Mouse (Mus musculus) kidney, postnatal 25 days (tissue): ENCODE measurements around the gene Wnt2b.

Experiments
- DNase-seq, 2 experiments: peaks; one replicate each; pipeline ENCODE4 v3.0.0; 2021; ENCODE audit warnings: mixed read lengths in 2 of 2

The Wnt2b gene

DNA sequence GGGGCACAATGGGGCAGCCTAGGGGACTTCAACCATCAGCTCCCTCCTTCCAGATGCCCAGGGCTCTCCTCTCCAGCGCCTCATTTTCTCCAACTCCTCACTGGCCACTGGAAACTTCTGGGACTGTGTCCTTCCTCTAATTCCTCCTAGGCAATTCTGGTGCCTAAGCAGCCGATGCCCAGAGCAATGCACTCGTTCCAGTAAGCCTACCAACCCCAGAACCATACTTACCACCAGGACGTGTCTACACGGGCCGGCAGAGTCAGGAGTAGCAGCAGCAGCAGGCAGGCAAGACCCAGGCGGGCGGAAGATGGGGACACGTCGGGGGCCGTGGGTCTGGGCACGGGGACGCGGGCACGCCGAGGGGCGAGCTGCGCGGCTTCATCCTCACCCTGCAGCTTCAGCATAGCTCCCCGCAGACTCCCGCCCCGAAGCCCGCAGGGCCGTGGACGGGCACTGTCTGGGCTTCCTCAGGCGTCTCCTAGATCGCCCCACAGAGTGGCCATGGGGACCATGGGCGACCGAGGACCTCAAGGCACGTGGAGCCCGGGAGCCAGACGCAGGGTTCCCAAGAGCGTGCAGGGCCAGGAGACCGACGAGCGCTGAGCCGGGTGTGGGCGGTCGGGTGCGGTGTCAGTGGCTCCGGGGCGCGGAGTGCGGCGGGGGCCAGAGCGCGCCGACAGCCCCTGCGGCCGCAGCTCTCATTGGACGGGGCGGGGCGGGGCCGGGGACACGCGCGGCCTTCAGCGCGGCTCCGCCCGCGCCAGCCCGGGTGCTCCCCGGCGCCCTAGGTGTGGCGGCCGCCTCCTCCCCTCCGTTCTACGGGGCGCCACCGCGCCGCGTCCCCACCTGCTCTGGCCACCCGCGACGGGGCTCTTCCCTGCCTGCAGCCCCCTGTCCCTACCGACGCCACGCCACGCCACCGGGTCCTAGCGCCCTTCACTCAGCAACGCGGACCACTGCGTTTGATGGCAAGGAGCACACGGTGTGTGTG lies at the start of gene Wnt2b:
TSS of gene Wnt2b (minus strand) at position 856 of the 994 bp plus-strand sequence.
- peak; percentile 16 to 53 for DNase-seq

DNA sequence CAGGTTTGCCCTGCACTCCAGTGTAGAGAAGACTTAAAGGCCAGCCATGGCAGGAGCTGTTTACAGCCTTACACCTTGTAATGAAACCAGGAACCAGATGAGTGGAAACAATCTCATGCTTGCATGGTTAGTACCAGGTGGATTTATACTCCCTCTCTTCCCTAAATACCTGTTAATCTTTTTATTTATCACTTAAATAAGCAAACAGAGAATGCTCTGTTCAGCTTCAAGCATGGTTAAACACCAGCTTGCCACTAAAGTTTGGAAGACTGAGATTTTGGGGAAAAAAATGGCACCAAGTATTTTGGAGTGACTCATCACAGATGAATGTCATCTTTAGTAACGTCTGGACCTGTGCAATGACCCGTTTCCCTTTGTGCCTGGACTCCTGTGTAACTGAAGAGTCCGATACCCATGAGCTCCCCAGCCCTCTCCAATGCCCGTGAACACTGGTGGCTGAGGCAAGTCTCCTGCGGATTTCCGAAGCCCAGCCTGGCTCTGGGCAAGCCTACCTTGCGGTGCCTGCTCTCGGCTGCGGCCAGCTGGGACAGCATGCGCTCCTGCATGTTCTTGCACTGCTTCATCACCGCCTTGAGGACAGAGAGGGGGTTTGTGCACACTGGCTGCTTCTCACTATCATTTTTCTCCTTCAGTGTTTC lies 49.1 kb upstream of the Wnt2b start:
- no peak for DNase-seq

DNA sequence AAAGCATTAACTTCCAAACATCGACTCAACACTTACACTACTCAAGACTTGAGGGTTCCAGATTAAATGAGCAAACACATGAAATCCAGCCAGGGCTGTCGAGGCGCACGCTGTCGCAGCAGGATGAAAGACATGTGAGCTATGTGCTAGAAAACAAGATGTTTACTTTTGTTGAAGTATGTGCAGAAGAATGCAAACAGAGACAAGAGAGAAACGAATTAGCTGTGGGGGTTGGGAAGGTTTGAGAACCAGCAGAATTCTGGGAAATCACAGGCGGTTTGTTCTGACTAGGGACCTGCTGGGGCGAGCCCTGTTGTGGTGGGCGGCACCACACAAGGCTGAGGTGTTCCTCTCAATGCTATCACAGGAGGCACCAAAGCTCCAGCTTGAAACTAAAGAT lies 46.3 kb upstream of the Wnt2b start:
- DNase-seq: no peak

DNA sequence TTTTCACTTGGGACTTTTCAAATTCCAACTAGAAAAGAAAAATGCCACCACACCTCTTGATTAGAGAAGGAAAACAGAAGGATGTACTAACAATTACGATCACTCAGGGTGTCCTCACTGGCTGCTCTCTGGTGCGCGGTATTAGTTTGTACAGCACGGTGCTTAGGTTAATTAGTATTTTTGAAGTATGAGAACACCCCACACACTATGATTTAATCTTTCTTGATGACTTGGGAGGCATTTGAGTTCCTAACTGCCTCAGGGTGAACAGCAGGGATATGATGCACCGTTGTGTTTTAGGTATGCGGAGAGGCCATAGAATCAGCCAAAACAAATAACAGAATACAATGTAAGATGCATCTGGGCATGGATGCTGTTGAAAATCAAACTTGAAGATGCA lies 44.4 kb upstream of the Wnt2b start:
- DNase-seq: no peak

DNA sequence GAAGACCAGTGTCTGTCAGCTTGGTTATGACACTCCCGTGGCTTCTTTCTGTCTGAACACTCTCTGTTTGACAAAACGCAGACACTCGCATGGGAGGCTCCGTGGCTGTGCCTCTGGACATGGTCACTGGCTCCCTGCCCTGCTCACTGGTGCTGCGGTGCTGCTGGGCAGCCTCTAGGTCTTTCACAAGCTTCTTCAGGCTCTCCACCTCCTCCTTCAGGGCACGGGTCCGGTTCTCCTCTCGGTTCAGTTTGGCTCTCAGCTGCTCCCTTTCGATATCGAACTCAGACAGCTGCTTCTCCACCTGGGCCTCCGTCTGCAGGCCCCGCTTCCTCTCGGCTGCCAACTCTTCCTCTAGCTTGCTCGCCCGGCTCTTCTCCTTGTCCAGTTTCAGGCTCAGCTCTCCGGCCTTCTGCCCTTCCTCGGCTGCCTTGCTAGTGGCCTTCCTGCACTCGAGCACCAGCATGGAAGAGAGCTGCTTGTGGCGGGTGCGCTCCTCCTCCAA lies 43.9 kb upstream of the Wnt2b start:
- DNase-seq: no peak

- no peak for DNase-seq
Measured at GRCm38 (mm10) chr3:105005011-105005410, 43.3 kb upstream of the Wnt2b start.

GRCm38 (mm10) chr3:105003960-105004463 lies 42.3 kb upstream of the Wnt2b start:
- no peak for DNase-seq

DNA sequence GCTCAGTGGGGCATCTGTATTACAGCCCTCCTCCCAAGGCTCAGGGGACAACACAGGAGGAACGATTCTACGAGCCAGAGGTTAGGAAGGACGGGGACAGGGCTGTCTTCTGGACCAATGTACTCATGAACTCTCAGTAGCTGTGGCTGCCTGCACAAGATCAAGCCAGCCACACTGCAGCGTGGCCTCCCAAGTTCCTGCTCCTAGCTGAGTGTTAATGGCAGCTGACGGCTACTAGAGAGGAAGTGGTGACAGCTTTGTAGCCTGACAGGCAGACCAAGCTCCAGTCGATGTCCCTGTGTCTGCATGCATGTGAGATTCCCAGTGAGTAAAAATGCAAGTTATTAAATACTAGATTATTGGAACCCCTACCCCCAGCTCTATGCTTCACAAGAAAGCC lies 39.7 kb upstream of the Wnt2b start:
- DNase-seq: no peak

DNA sequence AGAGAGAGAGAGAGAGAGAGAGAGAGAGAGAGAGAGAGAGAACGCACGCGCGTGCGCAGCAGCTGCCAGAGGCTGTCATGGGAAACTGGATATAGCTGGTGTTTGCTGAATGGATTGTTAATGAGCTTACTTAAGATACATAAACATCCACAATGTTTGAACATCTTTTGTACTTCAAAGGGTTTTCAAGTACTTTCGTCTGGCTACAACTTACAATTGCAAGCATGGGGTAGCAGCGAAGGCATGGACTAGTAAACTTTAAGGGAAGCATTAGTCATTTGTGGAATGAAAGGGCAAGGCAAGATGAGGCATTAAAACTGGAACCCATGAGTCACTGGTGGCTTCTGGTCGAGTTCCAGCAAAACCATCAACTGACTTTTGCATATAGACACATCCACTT lies 38.8 kb upstream of the Wnt2b start:
- DNase-seq: no peak

DNA sequence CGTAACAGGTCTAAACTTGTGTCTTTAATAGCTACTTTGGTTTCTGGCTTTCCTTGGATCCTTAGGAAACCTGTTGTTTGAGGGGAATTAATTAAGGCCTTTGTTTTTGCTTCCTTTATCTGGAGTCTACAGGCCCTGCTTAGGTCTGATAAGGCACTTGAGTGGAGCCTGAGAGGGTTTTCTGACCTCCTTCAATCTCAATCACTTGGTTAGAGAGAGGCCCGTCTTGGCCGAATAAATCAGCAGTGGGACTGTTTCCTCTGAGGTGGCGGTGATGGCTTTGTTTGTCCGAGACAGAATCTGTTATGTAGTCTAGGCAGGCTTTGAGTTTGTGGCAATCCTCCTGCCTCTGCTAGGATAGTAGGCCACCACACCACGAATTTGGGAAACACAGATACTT lies 35.8 kb upstream of the Wnt2b start:
- DNase-seq: no peak

DNA sequence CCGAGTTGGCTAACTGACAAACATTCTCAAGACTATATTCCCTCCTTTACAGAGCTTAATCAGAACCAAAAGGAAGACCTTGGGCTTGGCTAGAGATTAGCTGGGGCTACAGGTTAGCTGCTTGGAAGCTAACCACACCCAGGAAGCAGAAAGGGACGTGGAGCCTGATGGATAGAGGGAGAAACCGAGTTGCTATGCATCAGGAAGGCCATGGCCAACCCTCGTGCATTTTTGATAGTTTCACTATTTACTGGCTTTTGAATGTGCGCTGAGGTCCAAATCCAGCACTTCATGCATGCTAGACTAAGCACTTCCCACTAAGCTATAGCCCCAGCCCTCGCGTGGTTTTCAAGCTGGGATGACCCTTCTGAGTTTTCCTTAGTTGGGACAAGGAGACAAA lies 34.0 kb upstream of the Wnt2b start:
- no peak for DNase-seq

DNA sequence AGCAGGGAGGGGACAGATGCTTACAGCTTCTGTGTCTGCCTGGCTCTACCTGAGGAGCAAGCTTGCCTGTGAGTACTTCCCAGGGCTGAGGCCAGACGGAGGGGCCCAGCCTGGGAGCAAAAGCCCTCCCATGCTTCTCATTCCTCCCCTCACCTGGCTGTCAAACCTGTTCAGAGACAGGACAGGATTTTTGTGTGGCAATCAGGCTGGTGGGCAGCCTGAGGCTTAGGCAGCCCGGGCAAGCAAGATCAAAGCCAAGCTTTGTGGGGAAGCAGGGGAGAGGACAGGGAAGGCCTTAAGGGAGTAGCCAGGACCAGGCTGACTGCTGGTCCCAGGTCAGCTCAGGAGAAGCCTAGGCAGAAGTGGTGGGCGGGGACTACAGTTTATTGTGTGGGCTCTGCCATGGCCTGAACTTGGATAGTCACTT lies 32.7 kb upstream of the Wnt2b start:
- no peak for DNase-seq

DNA sequence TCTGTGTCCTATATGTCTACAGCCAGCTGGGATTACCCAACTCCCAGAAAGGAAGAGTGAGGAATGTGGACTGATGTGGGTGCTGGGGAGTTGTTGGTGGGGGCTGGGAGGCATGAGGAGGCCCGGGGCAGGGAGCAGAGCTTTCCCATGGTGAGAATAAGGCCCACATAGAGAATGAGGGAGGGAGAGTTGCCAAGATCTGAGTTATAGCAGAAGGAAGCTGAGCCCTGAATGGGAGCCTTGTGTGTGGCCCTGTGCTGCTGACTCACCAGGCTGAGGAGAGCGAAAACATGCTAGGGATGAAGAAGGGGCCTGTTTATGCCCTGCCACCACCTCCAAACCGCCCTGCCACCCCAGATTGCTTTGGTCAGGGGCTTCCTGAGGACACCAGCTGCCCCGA lies 32.1 kb upstream of the Wnt2b start:
- DNase-seq: no peak

GRCm38 (mm10) chr3:104992709-104993388 lies 31.1 kb upstream of the Wnt2b start:
- DNase-seq: peak; percentile 90 to 95

DNA sequence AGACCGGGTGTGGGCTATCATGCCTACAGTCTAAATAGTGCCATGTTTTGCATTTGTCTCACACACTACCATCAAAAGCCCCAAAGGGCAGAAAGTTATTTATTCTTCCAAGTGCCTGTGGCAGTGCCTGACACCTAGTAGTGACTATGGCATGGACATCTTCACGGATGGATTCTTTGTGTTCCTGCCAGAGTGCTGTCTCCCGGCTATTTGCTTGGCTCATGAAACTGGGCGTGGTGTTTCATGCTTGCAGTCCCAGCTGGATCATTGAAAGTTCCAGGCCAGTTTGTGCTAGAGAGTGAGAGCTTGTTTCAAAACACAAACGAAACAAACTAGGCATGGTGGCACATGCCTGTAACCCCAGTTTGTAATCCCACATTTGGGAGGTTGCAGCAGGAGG lies 30.0 kb upstream of the Wnt2b start:
- DNase-seq: no peak

DNA sequence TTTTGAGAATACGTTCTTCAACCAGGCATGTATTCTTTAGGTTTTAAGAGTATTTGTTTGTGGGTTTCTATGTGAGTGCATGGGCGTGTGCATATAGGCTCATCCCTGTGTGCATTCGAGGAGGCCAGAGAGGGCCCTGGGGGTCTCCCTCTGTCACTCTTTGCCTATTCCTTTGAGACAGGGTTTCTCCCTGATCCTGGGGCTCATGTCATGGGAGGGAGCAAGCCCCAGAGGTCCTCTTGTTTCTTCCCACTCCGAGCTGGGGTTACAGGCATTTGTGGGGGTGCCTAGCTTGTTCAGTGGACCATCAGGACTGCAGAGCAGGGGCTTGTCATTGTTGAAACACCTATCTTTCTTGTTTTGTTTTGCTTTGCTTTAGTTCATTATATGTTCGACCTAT lies 26.2 kb upstream of the Wnt2b start:
- DNase-seq: no peak

DNA sequence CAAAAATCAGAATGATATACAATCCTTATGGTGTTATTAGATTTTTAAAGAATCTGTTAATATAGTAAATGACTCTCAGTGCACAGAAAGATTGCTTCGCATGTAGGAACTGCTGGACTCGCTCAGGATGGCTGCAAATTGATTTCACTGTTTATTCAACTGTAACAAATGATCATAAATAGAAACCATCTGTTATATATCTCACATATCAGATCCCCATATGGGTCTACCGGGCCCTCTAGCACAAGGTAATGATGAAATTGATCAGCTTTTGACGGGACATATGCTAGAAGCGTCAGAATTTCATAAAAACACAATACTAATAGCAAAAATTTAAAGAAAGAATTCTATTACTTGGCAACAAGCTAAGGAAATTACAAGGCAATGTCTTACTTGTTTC lies 18.0 kb upstream of the Wnt2b start:
- no peak for DNase-seq

DNA sequence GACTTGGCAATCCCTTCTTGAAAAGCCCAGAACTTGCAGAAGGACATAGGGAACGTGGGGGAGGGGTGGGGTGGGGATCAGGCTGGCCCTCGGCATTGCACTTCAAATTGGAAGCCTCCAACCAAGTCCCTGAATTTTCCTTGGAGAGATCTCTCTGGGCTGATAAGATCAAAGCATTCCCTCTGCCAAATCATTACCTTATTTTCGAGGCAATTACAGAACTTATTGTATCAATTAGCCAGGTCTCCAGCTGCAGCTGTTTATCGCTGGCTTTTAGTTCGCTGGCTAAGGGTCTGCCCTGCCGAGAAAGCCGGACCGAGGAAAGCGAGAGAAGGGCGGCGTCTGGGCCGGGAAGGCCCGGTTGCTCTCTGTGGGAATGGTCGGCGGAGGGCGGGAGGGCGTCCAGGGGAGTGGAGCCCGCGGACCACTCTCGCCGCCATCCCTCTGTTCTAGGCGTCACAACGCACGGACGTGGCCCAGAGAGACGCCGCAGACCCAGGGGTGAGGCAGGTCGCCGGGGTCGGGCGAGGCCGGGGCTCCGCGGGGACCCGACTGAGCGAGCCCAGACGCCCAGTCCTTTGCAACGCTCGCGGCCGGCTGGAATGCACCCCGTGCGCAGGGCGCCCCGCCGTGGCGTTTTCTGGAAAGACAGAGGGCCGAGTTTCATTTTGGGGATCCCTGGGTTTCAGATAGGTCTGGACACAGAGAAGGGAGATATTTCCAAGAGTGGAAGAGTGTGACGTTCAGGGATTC lies 6.0 kb upstream of the Wnt2b start:
- peak; percentile 84 to 89 for DNase-seq

GRCm38 (mm10) chr3:104965991-104966554 lies 4.4 kb upstream of the Wnt2b start:
- no peak for DNase-seq

- DNase-seq: no peak
Measured at GRCm38 (mm10) chr3:104965070-104965855, 3.5 kb upstream of the Wnt2b start.
